Mouse (Mus musculus): ENCODE results near the gene Cd4. TPM values are rescaled to one million over a fixed set of nuclear protein-coding genes. Genes with fewer than 3 reads are reported as not detected.
A peak's percentile ranks its signal among the peaks of the same experiment; 100 is the strongest.

The Cd4 gene
- polyA plus RNA-seq, 1 experiment = 4.3 TPM

GRCm38 (mm10) chr6:124829799-124830700, 58.0 kb downstream of the Cd4 start:
- Histone ChIP-seq H3K27me3 (replicated peaks; ENCODE audit: control insufficient read depth, insufficient read depth, low read length) (no peaks in the 10 kb centered on the region), H3K4me3 (ENCODE audit: insufficient read depth, low read depth, low read length) (peak overlapping the region; percentile 50), H3K27ac (ENCODE audit: insufficient read depth, low read depth, low read length) (peak overlapping the region; percentile 66), H3K36me3 (ENCODE audit: control insufficient read depth, insufficient read depth, low read length) (no peaks in the 10 kb centered on the region), H3K4me1 (ENCODE audit: control insufficient read depth, insufficient read depth, low read length) (no peaks in the 10 kb centered on the region)
- peak; percentile 99 for DNase-seq
- WGBS = under 1% methylated on average over 38 of the region's 38 CpGs
- TF ChIP-seq CTCF (conservative IDR thresholded peaks at IDR 0.05; ENCODE audit: insufficient read depth, insufficient read length, low read depth, low read length) = 0 out of 2 replicates have a peak, but pooled peaks have one; percentile 10
- TF ChIP-seq POLR2A (IDR thresholded peaks at IDR 0.05; ENCODE audit: low read depth, low read length) = no peak

- Histone ChIP-seq H3K27me3 (replicated peaks; ENCODE audit: control insufficient read depth, insufficient read depth, low read length) (no peaks in the 10 kb centered on the region), H3K4me1 (ENCODE audit: control insufficient read depth, insufficient read depth, low read length) (no peaks in the 10 kb centered on the region), H3K27ac (ENCODE audit: insufficient read depth, low read depth, low read length) (peak within 1 kb of the TSS; percentile 84), H3K36me3 (ENCODE audit: control insufficient read depth, insufficient read depth, low read length) (no peaks in the 10 kb centered on the region), H3K4me3 (ENCODE audit: insufficient read depth, low read depth, low read length) (peak within 1 kb of the TSS; percentile 72)
- TF ChIP-seq CTCF (conservative IDR thresholded peaks at IDR 0.05; ENCODE audit: insufficient read depth, insufficient read length, low read depth, low read length) = no peak
- TF ChIP-seq POLR2A (IDR thresholded peaks at IDR 0.05; ENCODE audit: low read depth, low read length) = peak; percentile 45
- under 1% methylated on average over 55 of the region's 55 CpGs for WGBS
- DNase-seq = peak; percentile 100
These were observed 58.9 kb downstream of the Cd4 start, which contains the start of the genes Usp5 and Cdca3 for GRCm38 (mm10) chr6:124828868-124829798. TSS of gene Usp5 (minus strand) at chr6:124829484. TSS of gene Cdca3 (plus strand) at chr6:124829547.

- Histone ChIP-seq H3K36me3 (ENCODE audit: control insufficient read depth, insufficient read depth, low read length) (peaks cover 4% of the 10 kb centered on the region), H3K4me3 (ENCODE audit: insufficient read depth, low read depth, low read length) (peak overlapping the region; percentile 44), H3K27me3 (replicated peaks; ENCODE audit: control insufficient read depth, insufficient read depth, low read length) (no peaks in the 10 kb centered on the region), H3K27ac (ENCODE audit: insufficient read depth, low read depth, low read length) (no peak overlapping the region), H3K4me1 (ENCODE audit: control insufficient read depth, insufficient read depth, low read length) (no peaks in the 10 kb centered on the region)
- no peak for TF ChIP-seq POLR2A (IDR thresholded peaks at IDR 0.05; ENCODE audit: low read depth, low read length)
- WGBS = 14% methylated on average over 10 of the region's 10 CpGs
- peak; percentile 69 for DNase-seq
These were observed 59.9 kb downstream of the Cd4 start for GRCm38 (mm10) chr6:124828101-124828592.

GRCm38 (mm10) chr6:124822049-124822448, 66.0 kb downstream of the Cd4 start:
- Histone ChIP-seq H3K36me3 (ENCODE audit: control insufficient read depth, insufficient read depth, low read length) (peaks cover 8% of the 10 kb centered on the region), H3K27me3 (replicated peaks; ENCODE audit: control insufficient read depth, insufficient read depth, low read length) (no peaks in the 10 kb centered on the region), H3K27ac (ENCODE audit: insufficient read depth, low read depth, low read length) (no peak overlapping the region), H3K4me1 (ENCODE audit: control insufficient read depth, insufficient read depth, low read length) (no peaks in the 10 kb centered on the region), H3K4me3 (ENCODE audit: insufficient read depth, low read depth, low read length) (no peak overlapping the region)
- 93% methylated on average over 4 of the region's 4 CpGs for WGBS
- TF ChIP-seq CTCF (conservative IDR thresholded peaks at IDR 0.05; ENCODE audit: insufficient read depth, insufficient read length, low read depth, low read length) (no peak), POLR2A (IDR thresholded peaks at IDR 0.05; ENCODE audit: low read depth, low read length) (no peak)
- no peak for DNase-seq

GRCm38 (mm10) chr6:124820891-124821290, 67.1 kb downstream of the Cd4 start:
- WGBS = 95% methylated on average over 5 of the region's 5 CpGs
- Histone ChIP-seq H3K36me3 (ENCODE audit: control insufficient read depth, insufficient read depth, low read length) (peaks cover 8% of the 10 kb centered on the region), H3K27me3 (replicated peaks; ENCODE audit: control insufficient read depth, insufficient read depth, low read length) (no peaks in the 10 kb centered on the region), H3K4me3 (ENCODE audit: insufficient read depth, low read depth, low read length) (no peak overlapping the region), H3K27ac (ENCODE audit: insufficient read depth, low read depth, low read length) (no peak overlapping the region), H3K4me1 (ENCODE audit: control insufficient read depth, insufficient read depth, low read length) (no peaks in the 10 kb centered on the region)
- no peak for DNase-seq
- TF ChIP-seq POLR2A (IDR thresholded peaks at IDR 0.05; ENCODE audit: low read depth, low read length) = no peak
- TF ChIP-seq CTCF (conservative IDR thresholded peaks at IDR 0.05; ENCODE audit: insufficient read depth, insufficient read length, low read depth, low read length) = no peak

- peaks cover 5% of the 10 kb centered on the region for H3K4me1 ChIP-seq (ENCODE audit: control insufficient read depth, insufficient read depth, low read length)
- H3K36me3 ChIP-seq (ENCODE audit: control insufficient read depth, insufficient read depth, low read length) = peaks cover 4% of the 10 kb centered on the region
- no peak for DNase-seq
- no peak overlapping the region for H3K4me3 ChIP-seq (ENCODE audit: insufficient read depth, low read depth, low read length)
- no peak overlapping the region for H3K27ac ChIP-seq (ENCODE audit: insufficient read depth, low read depth, low read length)
- WGBS = 85% methylated on average over 8 of the region's 8 CpGs
- TF ChIP-seq CTCF (conservative IDR thresholded peaks at IDR 0.05; ENCODE audit: insufficient read depth, insufficient read length, low read depth, low read length) (no peak), POLR2A (IDR thresholded peaks at IDR 0.05; ENCODE audit: low read depth, low read length) (no peak)
- H3K27me3 ChIP-seq (replicated peaks; ENCODE audit: control insufficient read depth, insufficient read depth, low read length) = no peaks in the 10 kb centered on the region
These were observed 70.0 kb downstream of the Cd4 start for GRCm38 (mm10) chr6:124817971-124818370.
